Mouse (Mus musculus) adrenal gland, adult 10 weeks (tissue): ENCODE results near the gene 4930550C14Rik. TPM values are rescaled to one million over a fixed set of nuclear protein-coding genes. Genes with fewer than 3 reads are reported as not detected.

Source experiments
- polyA plus RNA-seq: library from polyadenylated mRNA; stranded (reverse); fragments of 350-450 nt; fragmentation: Illumina TruSeq; extraction: RNeasy Lipid Tissue Mini Kit (QIAGEN cat#74804); gene quantifications from one replicate; pipeline ENCODE4 v1.2.3, GENCODE M21; 2014; ENCODE audit warnings: low read depth, low replicate concordance

4930550C14Rik gene
- 15.2 TPM for polyA plus RNA-seq

GRCm38 (mm10) chr9:53402291-53402711, at the start of gene 4930550C14Rik:
TSS of gene 4930550C14Rik (plus strand) at chr9:53402325.

GRCm38 (mm10) chr9:53383951-53384866, 17.9 kb upstream of the 4930550C14Rik start, which contains the start of gene Kdelc2:
TSS of gene Kdelc2 (plus strand) at chr9:53384025.

Other genes with a start within 250 kb of the 4930550C14Rik start
- gene Ddx10, start 154.3 kb upstream of the 4930550C14Rik start, polyA plus RNA-seq: 56.9 TPM
- not detected for gene Exph5, start 100.7 kb upstream of the 4930550C14Rik start, polyA plus RNA-seq
- 29.9 TPM for gene Kdelc2, start 18.3 kb upstream of the 4930550C14Rik start, polyA plus RNA-seq
- 18.5 TPM for gene Atm, start 134.4 kb downstream of the 4930550C14Rik start, polyA plus RNA-seq
- 34.5 TPM for gene Npat, start 134.7 kb downstream of the 4930550C14Rik start, polyA plus RNA-seq
- gene Acat1, start 208.1 kb downstream of the 4930550C14Rik start, polyA plus RNA-seq: 131 TPM